Mouse (Mus musculus): Measurements from ENCODE around the gene Heatr5a.

DNA sequence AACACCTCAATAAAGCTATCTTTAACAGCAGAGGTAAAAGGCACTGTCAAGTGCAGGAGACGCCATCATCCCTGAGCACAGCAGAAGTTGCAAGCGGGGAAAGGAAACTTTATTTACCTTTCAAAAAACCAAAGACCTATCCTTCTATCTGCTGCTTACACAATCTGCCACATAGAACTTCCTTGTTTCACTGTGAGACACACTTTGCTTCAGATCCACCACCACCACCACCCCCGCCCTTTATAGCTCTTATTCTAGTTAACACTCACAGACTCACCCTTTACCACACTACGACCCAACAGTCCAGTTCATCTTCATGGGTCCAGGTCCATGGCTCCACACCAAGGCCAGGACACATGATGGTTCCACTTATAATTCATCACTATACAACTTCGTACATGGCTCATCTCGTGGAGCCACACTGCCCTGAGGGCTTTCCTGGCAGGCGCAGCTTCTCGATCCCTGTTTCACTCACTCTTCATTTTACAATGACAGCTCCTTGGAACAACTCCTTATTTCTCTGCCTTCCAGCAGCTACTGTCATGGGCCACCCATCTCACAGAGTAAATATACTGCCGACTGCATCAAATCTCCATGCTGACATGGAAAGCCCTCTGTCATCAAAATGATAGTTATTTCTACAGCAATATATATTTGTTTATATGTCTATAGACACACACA lies 3.1 kb downstream of the Heatr5a start:
- TF ChIP-seq POLR2A (IDR thresholded peaks at IDR 0.05; ENCODE audit: borderline replicate concordance, extremely low read depth, insufficient read depth, insufficient read length, poor library complexity, severe bottlenecking) = no peak
- no peak for TF ChIP-seq CTCF (IDR thresholded peaks at IDR 0.05; ENCODE audit: borderline replicate concordance, extremely low read depth, insufficient read depth, insufficient read length)
